Mouse (Mus musculus) thymus, adult 2 months (tissue): ENCODE data around the gene Gm17387.

Experiments used
- CTCF ChIP-seq: fragments of 200-500 bp; IDR thresholded peaks from 2 replicates; pipeline ENCODE4 v1.5.1; 2012; ENCODE audit warnings: mild to moderate bottlenecking, control low read depth, low read length, moderate library complexity, borderline replicate concordance; ENCODE audit not compliant: control insufficient read depth, poor library complexity, insufficient read depth; ENCODE audit errors: extremely low read depth
- POLR2A ChIP-seq: fragments of 200-500 bp; IDR thresholded peaks from 2 replicates; pipeline ENCODE4 v1.6.1; 2012; ENCODE audit warnings: mild to moderate bottlenecking, low read length, control low read depth, moderate library complexity; ENCODE audit not compliant: control insufficient read depth, poor library complexity, insufficient read depth; ENCODE audit errors: extremely low read depth

DNA sequence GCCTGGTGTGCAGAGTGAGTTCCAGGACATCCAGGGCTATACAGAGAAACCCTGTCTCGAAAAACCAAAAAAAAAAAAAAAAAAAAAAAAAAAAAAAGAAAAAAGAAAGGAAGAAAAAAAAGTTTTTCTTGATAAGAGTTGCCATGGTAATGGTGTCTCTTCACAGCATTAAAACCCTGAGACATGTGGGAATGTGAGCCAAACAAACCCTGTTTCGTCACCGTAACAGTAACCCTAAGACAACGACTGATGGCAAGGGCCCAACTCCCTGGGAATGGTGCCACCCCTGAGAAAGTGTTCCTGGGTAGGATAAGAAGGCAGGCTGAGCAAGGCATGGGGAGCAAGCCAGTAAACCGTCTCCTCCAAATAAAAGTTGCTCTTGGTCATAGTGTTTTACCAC, 22.0 kb upstream of the Gm17387 start:
- TF ChIP-seq CTCF, result no peak
- no peak for TF ChIP-seq POLR2A
